Mouse (Mus musculus) kidney, adult 2 months (tissue): ENCODE measurements around the gene Gm19684. TPM values are rescaled to one million over a fixed set of nuclear protein-coding genes. Genes with fewer than 3 reads are reported as not detected.
"Not testable (repeated sequence)": the region's sequence is repeated elsewhere in the genome, so short reads cannot be mapped to it uniquely, and the experiment has no call there.

Experiments used
- DNase-seq: peaks from one replicate; pipeline ENCODE4 v3.0.0; 2021
- H3K27ac ChIP-seq: fragments of 200-500 bp; 2 replicates; pipeline ENCODE4 v1.5.1; 2012; ENCODE audit warnings: low read depth, low read length, control low read depth, inconsistent platforms; ENCODE audit not compliant: insufficient read depth
- H3K27me3 ChIP-seq: fragments of 200-500 bp; replicated peaks from 2 replicates; pipeline ENCODE4 v1.6.1; 2012; ENCODE audit warnings: mild to moderate bottlenecking, moderate library complexity, low read length, inconsistent platforms; ENCODE audit not compliant: control insufficient read depth, insufficient read depth
- H3K36me3 ChIP-seq: fragments of 200-500 bp; 2 replicates; pipeline ENCODE4 v1.6.1; 2012; ENCODE audit warnings: mild to moderate bottlenecking, moderate library complexity, low read length, inconsistent platforms; ENCODE audit not compliant: control insufficient read depth, insufficient read depth
- H3K4me1 ChIP-seq: fragments of 200-500 bp; 2 replicates; pipeline ENCODE4 v1.6.1; 2011; ENCODE audit warnings: low read length; ENCODE audit not compliant: control insufficient read depth, insufficient read depth
- H3K4me3 ChIP-seq: fragments of 200-500 bp; 2 replicates; pipeline ENCODE4 v1.5.1; 2011; ENCODE audit warnings: mild to moderate bottlenecking, low read depth, low read length, control low read depth; ENCODE audit not compliant: insufficient read depth
- CTCF ChIP-seq: fragments of 200-500 bp; conservative IDR thresholded peaks from 2 replicates; pipeline ENCODE4 v1.5.1; 2011; ENCODE audit warnings: low read depth, mild to moderate bottlenecking, control low read depth, low read length, moderate library complexity, mixed read lengths; ENCODE audit not compliant: insufficient read depth, insufficient read length
- POLR2A ChIP-seq: fragments of 200-500 bp; IDR thresholded peaks from one replicate; pipeline ENCODE4 v1.6.1; 2011; ENCODE audit warnings: low read depth, low read length, control low read depth
- WGBS: fragments of 180-500 bp; shearing (Covaris S2); methylation state at CpG from one replicate; pipeline ENCODE4 v1.1.7; 2018; 5-methylcytosine and 5-hydroxymethylcytosine counted together
- polyA plus RNA-seq: library from polyadenylated mRNA; depleted of rRNA; stranded (reverse); fragments of >200 nt; gene quantifications from 2 replicates; pipeline ENCODE4 v1.2.3, GENCODE M21; 2012; rRNA removed

The Gm19684 gene
- polyA plus RNA-seq, 1 experiment = 0.36 TPM

- 3% methylated on average over 63 of the region's 63 CpGs for WGBS
- H3K36me3 ChIP-seq = no peaks in the 10 kb centered on the region
- no peak within 1 kb of the TSS for H3K27ac ChIP-seq
- peak; percentile 14 for DNase-seq
- peaks cover 3% of the 10 kb centered on the region; the same call in 1 of the 2 replicates for H3K27me3 ChIP-seq
- H3K4me3 ChIP-seq = peak within 1 kb of the TSS; percentile 67
- H3K4me1 ChIP-seq = 0 out of 2 replicates have a peak, but pooled peaks cover 2% of the 10 kb centered on the region
- TF ChIP-seq POLR2A = no peak
- TF ChIP-seq CTCF = no peak
These were observed 46.7 kb downstream of the Gm19684 start, which contains the start of gene Gm8909 for GRCm38 (mm10) chr17:36168039-36168652. Gm8909 (minus strand) TSS chr17:36168537.

- H3K4me1 ChIP-seq, H3K36me3 ChIP-seq, H3K4me3 ChIP-seq, H3K27ac ChIP-seq, H3K27me3 ChIP-seq, DNase-seq: not testable (repeated sequence)
- WGBS = 73% methylated on average over 1 of the region's 1 CpGs
These were observed 47.6 kb downstream of the Gm19684 start for GRCm38 (mm10) chr17:36169094-36169493.

DNA sequence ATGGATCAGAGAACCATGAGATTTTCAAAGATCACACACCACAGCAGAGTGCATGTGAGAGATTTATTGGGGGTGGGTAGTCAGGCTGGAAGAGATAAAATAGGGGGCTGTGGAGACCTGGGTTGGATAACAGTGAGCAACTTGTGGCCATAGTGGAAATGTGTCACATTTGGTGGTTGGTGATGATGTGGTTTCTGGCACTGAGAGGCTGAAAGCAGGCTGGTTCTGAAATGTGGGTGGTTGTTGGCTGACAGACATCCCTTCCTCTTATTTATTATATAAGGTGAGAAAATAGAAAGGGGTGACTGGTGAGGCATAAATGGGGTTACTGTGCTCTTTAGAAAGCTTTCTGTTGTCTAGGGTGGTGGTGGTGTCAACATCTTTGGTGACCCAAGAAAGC is 48.3 kb downstream of the Gm19684 start:
- Histone ChIP-seq H3K27me3 (peaks cover 3% of the 10 kb centered on the region; the same call in 1 of the 2 replicates), H3K4me1 (0 out of 2 replicates have a peak, but pooled peaks cover 2% of the 10 kb centered on the region), H3K27ac (no peak overlapping the region), H3K4me3 (no peak overlapping the region), H3K36me3 (no peaks in the 10 kb centered on the region)
- TF ChIP-seq CTCF (no peak), POLR2A (no peak)
- DNase-seq = no peak

GRCm38 (mm10) chr17:36170287-36170814 is 48.9 kb downstream of the Gm19684 start:
- Histone ChIP-seq H3K36me3 (no peaks in the 10 kb centered on the region), H3K4me1 (0 out of 2 replicates have a peak, but pooled peaks cover 2% of the 10 kb centered on the region), H3K27ac (no peak overlapping the region), H3K27me3 (peaks cover 3% of the 10 kb centered on the region; the same call in 1 of the 2 replicates), H3K4me3 (no peak overlapping the region)
- TF ChIP-seq POLR2A = no peak
- TF ChIP-seq CTCF = no peak
- no peak for DNase-seq
- WGBS = 69% methylated on average over 1 of the region's 1 CpGs

DNA sequence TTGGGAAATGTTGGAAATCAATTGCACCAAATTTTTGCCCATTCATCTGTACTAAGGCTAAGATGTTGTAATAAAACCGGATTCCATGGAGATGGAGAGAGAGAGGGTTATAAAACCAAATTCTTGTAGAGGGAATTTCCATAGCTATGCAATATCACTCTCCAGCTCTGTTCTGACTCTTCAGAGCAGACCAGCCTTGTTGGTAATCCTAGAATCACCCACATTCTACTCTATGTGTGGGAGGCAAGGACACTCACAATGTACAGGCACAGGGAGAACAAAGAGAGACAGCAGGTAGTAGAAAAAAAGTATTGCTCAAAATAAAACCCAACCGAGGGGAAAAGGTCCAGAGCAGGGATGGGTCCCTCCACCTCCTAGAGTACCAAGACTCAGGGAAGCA is 54.7 kb downstream of the Gm19684 start:
- not testable (repeated sequence) for H3K4me1 ChIP-seq, H3K4me3 ChIP-seq, H3K27ac ChIP-seq, H3K27me3 ChIP-seq, H3K36me3 ChIP-seq, DNase-seq
- WGBS = no CpG with 5 or more reads among the region's 2 CpGs

DNA sequence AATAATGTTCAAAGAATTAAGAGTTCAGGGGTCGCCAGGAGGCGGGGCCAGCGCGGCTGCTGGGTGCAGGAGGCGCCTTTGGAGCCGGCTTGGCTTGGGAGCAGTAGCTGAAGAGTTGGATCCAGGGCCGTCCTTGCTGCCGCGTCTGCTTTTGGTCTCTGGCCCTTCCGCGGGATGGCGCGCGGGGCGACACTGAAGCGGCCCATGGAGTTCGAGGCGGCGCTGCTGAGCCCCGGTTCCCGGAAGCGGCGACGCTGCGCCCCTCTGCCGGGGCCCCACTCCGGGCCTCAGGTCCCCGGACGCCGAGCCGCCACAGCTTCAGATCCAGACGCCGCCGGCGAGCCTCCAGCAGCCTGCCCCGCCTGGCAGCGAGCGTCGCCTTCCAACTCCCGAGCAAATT is 57.5 kb downstream of the Gm19684 start:
- not testable (repeated sequence) for H3K4me1 ChIP-seq, H3K4me3 ChIP-seq, H3K27me3 ChIP-seq, H3K27ac ChIP-seq, H3K36me3 ChIP-seq
- 1% methylated on average over 40 of the region's 40 CpGs for WGBS
- peak; percentile 2 for DNase-seq

Other genes with a start within 250 kb of the Gm19684 start
- 50.1 and 65.0 TPM in 2 replicates for gene Dhx16, start 241.9 kb upstream of the Gm19684 start, polyA plus RNA-seq
- 118 and 132 TPM in 2 replicates for gene 2310061I04Rik, start 224.2 kb upstream of the Gm19684 start, polyA plus RNA-seq
- 42.9 and 54.6 TPM in 2 replicates for gene Atat1, start 211.6 kb upstream of the Gm19684 start, polyA plus RNA-seq
- gene Mrps18b, start 205.3 kb upstream of the Gm19684 start, polyA plus RNA-seq = 91.4 and 94.1 TPM in 2 replicates
- gene Ppp1r10, start 205.2 kb upstream of the Gm19684 start, polyA plus RNA-seq = 24.3 and 26.6 TPM in 2 replicates
- gene Abcf1, start 151.9 kb upstream of the Gm19684 start, polyA plus RNA-seq = 59.4 and 63.6 TPM in 2 replicates
- 20.5 and 23.8 TPM in 2 replicates for gene Gnl1, start 141.8 kb upstream of the Gm19684 start, polyA plus RNA-seq
- 18.5 and 19.0 TPM in 2 replicates for gene Prr3, start 141.4 kb upstream of the Gm19684 start, polyA plus RNA-seq
- 3.5 and 5.4 TPM in 2 replicates for gene H2-T24, start 101.1 kb upstream of the Gm19684 start, polyA plus RNA-seq
- 174 and 175 TPM in 2 replicates for gene H2-T23, start 88.8 kb upstream of the Gm19684 start, polyA plus RNA-seq
- 70.6 and 73.2 TPM in 2 replicates for gene H2-T22, start 78.9 kb upstream of the Gm19684 start, polyA plus RNA-seq
- gene Gm6034, start 78.7 kb upstream of the Gm19684 start, polyA plus RNA-seq = not detected in 2 replicates
- 13.9 and 14.8 TPM in 2 replicates for gene Gm11127, start 63.3 kb upstream of the Gm19684 start, polyA plus RNA-seq
- 0.19 TPM in 1 of 2 replicates, not detected in the other for gene Gm7030, start 7.7 kb downstream of the Gm19684 start, polyA plus RNA-seq
- 0.14 TPM in 1 of 2 replicates, not detected in the other for gene Gm8909, start 46.9 kb downstream of the Gm19684 start, polyA plus RNA-seq
- gene H2-T3, start 68.6 kb downstream of the Gm19684 start, polyA plus RNA-seq = not detected in 2 replicates
- gene Rpp21, start 136.4 kb downstream of the Gm19684 start, polyA plus RNA-seq = 101 and 122 TPM in 2 replicates
- 11.1 and 11.4 TPM in 2 replicates for gene Trim39, start 150.6 kb downstream of the Gm19684 start, polyA plus RNA-seq
- not detected in 2 replicates for gene H2-M10.2, start 164.8 kb downstream of the Gm19684 start, polyA plus RNA-seq
- gene H2-M10.1, start 204.5 kb downstream of the Gm19684 start, polyA plus RNA-seq = not detected in 2 replicates
- gene H2-M10.3, start 246.7 kb downstream of the Gm19684 start, polyA plus RNA-seq = not detected in 2 replicates